20 mouse cellular contexts compared by ENCODE assay signal in genomic region chr1:82527931-82528330, GRCm38 (mm10). TPM values are rescaled to one million over a fixed set of nuclear protein-coding genes. Genes with fewer than 3 reads are reported as not detected.
DNase-seq lines count a peak whose midpoint lies in the region; ATAC-seq and TF ChIP-seq lines count a peak whose summit lies in the region.
"Had no signal": no experiment of that assay in that cellular context is flagged by ENCODE, and none has a peak within 500 bp of the region (broad histone marks: within the 10 kb centered on the region; RNA-seq: fewer than 3 reads in every experiment).

No protein-coding gene starts in this region.

- TF ChIP-seq CTCF in forebrain, postnatal 0 days (IDR thresholded peaks at IDR 0.05; ENCODE audit: low read depth): no peak

- H3K27ac ChIP-seq in forebrain, embryonic 14.5 days (ENCODE audit: low read depth, low read length): no peak overlapping the region
- H3K27ac ChIP-seq in forebrain, postnatal 0 days (ENCODE audit: low read depth, low read length): no peak overlapping the region
- H3K27ac ChIP-seq in hindbrain, embryonic 14.5 days: no peak overlapping the region
- no peak overlapping the region for H3K27ac ChIP-seq in hindbrain, embryonic 10.5 days
- no peak overlapping the region for H3K27ac ChIP-seq in midbrain, embryonic 15.5 days
- H3K27ac ChIP-seq in midbrain, embryonic 11.5 days (ENCODE audit: low read depth, low read length): no peak overlapping the region
- H3K27ac ChIP-seq in neural tube, embryonic 15.5 days (replicated peaks): no peak overlapping the region
- H3K27ac ChIP-seq: embryonic facial prominence, embryonic 10.5 days; heart, embryonic 10.5 days; hindbrain, embryonic 13.5 days; intestine, embryonic 15.5 days had no signal

- no peak overlapping the region for H3K9ac ChIP-seq in forebrain, embryonic 14.5 days (ENCODE audit: low read length)
- H3K9ac ChIP-seq in forebrain, postnatal 0 days: no peak overlapping the region
- H3K9ac ChIP-seq in hindbrain, embryonic 14.5 days: no peak overlapping the region
- H3K9ac ChIP-seq in midbrain, embryonic 15.5 days: no peak overlapping the region
- H3K9ac ChIP-seq in midbrain, embryonic 11.5 days (ENCODE audit: low read length): no peak overlapping the region
- H3K9ac ChIP-seq in neural tube, embryonic 15.5 days (replicated peaks): no peak overlapping the region
- H3K9ac ChIP-seq: hindbrain, embryonic 13.5 days; intestine, embryonic 15.5 days had no signal

- H3K9me3 ChIP-seq in forebrain, embryonic 14.5 days (replicated peaks; ENCODE audit: control insufficient read depth, low read length): no peaks in the 10 kb centered on the region
- no peaks in the 10 kb centered on the region for H3K9me3 ChIP-seq in forebrain, postnatal 0 days (ENCODE audit: low read length)
- H3K9me3 ChIP-seq in hindbrain, embryonic 14.5 days (ENCODE audit: control insufficient read depth, low read length): no peaks in the 10 kb centered on the region
- H3K9me3 ChIP-seq in hindbrain, embryonic 10.5 days: no peaks in the 10 kb centered on the region
- H3K9me3 ChIP-seq in midbrain, embryonic 15.5 days: no peaks in the 10 kb centered on the region
- no peaks in the 10 kb centered on the region for H3K9me3 ChIP-seq in midbrain, embryonic 11.5 days (ENCODE audit: control insufficient read depth, low read length)
- no peaks in the 10 kb centered on the region for H3K9me3 ChIP-seq in neural tube, embryonic 15.5 days (replicated peaks)
- H3K9me3 ChIP-seq: embryonic facial prominence, embryonic 10.5 days; heart, embryonic 10.5 days; hindbrain, embryonic 13.5 days; intestine, embryonic 15.5 days had no signal

- ATAC-seq in forebrain, embryonic 14.5 days: 0 out of 2 replicates have a peak, but pooled peaks have one; percentile 20
- ATAC-seq in forebrain, postnatal 0 days: no peak
- ATAC-seq in hindbrain, embryonic 14.5 days (ENCODE audit: low FRiP score): 0 out of 2 replicates have a peak, but pooled peaks have one; percentile 21
- ATAC-seq in midbrain, embryonic 15.5 days (replicated peaks): peak; percentile 17; the same call in 1 of the 2 replicates
- ATAC-seq in midbrain, embryonic 11.5 days (ENCODE audit: low FRiP score): no peak
- ATAC-seq in neural tube, embryonic 15.5 days (ENCODE audit: low FRiP score): no peak
- ATAC-seq: intestine, embryonic 15.5 days had no signal

- H3K4me1 ChIP-seq in forebrain, embryonic 14.5 days (ENCODE audit: control insufficient read depth, insufficient read depth, low read length): no peaks in the 10 kb centered on the region
- H3K4me1 ChIP-seq in forebrain, postnatal 0 days (ENCODE audit: insufficient read depth): no peaks in the 10 kb centered on the region
- H3K4me1 ChIP-seq in hindbrain, embryonic 14.5 days (replicated peaks; ENCODE audit: control insufficient read depth, insufficient read depth, low read length): no peaks in the 10 kb centered on the region
- no peaks in the 10 kb centered on the region for H3K4me1 ChIP-seq in hindbrain, embryonic 10.5 days (replicated peaks)
- peaks cover 10% of the 10 kb centered on the region for H3K4me1 ChIP-seq in midbrain, embryonic 15.5 days
- H3K4me1 ChIP-seq in midbrain, embryonic 11.5 days (ENCODE audit: control insufficient read depth, insufficient read depth, low read length): no peaks in the 10 kb centered on the region
- H3K4me1 ChIP-seq in neural tube, embryonic 15.5 days: no peaks in the 10 kb centered on the region
- H3K4me1 ChIP-seq: embryonic facial prominence, embryonic 10.5 days; heart, embryonic 10.5 days; intestine, embryonic 15.5 days had no signal

- no peaks in the 10 kb centered on the region for H3K36me3 ChIP-seq in forebrain, embryonic 14.5 days (ENCODE audit: control insufficient read depth, insufficient read depth, low read length)
- H3K36me3 ChIP-seq in forebrain, postnatal 0 days (ENCODE audit: insufficient read depth): no peaks in the 10 kb centered on the region
- no peaks in the 10 kb centered on the region for H3K36me3 ChIP-seq in hindbrain, embryonic 14.5 days (replicated peaks; ENCODE audit: control insufficient read depth, insufficient read depth)
- H3K36me3 ChIP-seq in hindbrain, embryonic 10.5 days: no peaks in the 10 kb centered on the region
- no peaks in the 10 kb centered on the region for H3K36me3 ChIP-seq in midbrain, embryonic 15.5 days (replicated peaks)
- H3K36me3 ChIP-seq in midbrain, embryonic 11.5 days (ENCODE audit: control insufficient read depth, insufficient read depth, low read length): no peaks in the 10 kb centered on the region
- no peaks in the 10 kb centered on the region for H3K36me3 ChIP-seq in neural tube, embryonic 15.5 days
- H3K36me3 ChIP-seq: embryonic facial prominence, embryonic 10.5 days; heart, embryonic 10.5 days; hindbrain, embryonic 13.5 days; intestine, embryonic 15.5 days had no signal

- H3K4me3 ChIP-seq in forebrain, embryonic 14.5 days (ENCODE audit: low read depth, low read length): no peak overlapping the region
- no peak overlapping the region for H3K4me3 ChIP-seq in forebrain, postnatal 0 days (ENCODE audit: low read depth, low read length)
- no peak overlapping the region for H3K4me3 ChIP-seq in hindbrain, embryonic 14.5 days (replicated peaks; ENCODE audit: low read length)
- no peak overlapping the region for H3K4me3 ChIP-seq in hindbrain, embryonic 10.5 days
- H3K4me3 ChIP-seq in midbrain, embryonic 15.5 days: no peak overlapping the region
- H3K4me3 ChIP-seq in midbrain, embryonic 11.5 days (ENCODE audit: low read depth, low read length): no peak overlapping the region
- no peak overlapping the region for H3K4me3 ChIP-seq in neural tube, embryonic 15.5 days (replicated peaks)
- H3K4me3 ChIP-seq: embryonic facial prominence, embryonic 10.5 days; heart, embryonic 10.5 days; hindbrain, embryonic 13.5 days; intestine, embryonic 15.5 days had no signal

- H3K4me2 ChIP-seq in forebrain, embryonic 14.5 days (ENCODE audit: low read length): no peak overlapping the region
- no peak overlapping the region for H3K4me2 ChIP-seq in forebrain, postnatal 0 days (ENCODE audit: low read depth)
- no peak overlapping the region for H3K4me2 ChIP-seq in hindbrain, embryonic 14.5 days (replicated peaks)
- no peak overlapping the region for H3K4me2 ChIP-seq in midbrain, embryonic 15.5 days
- H3K4me2 ChIP-seq in midbrain, embryonic 11.5 days: no peak overlapping the region
- H3K4me2 ChIP-seq in neural tube, embryonic 15.5 days: no peak overlapping the region
- H3K4me2 ChIP-seq: hindbrain, embryonic 13.5 days; intestine, embryonic 15.5 days had no signal

- no peak for DNase-seq in forebrain, embryonic 14.5 days (ENCODE audit: low spot score)
- no peak for DNase-seq in forebrain, postnatal 0 days
- no peak for DNase-seq in hindbrain, embryonic 14.5 days (ENCODE audit: low spot score)
- DNase-seq in hindbrain, embryonic 10.5 days (ENCODE audit: low spot score): no peak
- DNase-seq in midbrain, embryonic 11.5 days (ENCODE audit: low spot score, missing footprints): no peak
- peak; percentile 1 for DNase-seq in telencephalon, adult 2 months (ENCODE audit: low read depth, low spot score)
- DNase-seq: adrenal gland, postnatal 10 days; cerebellum, adult 18-20 months; cerebellum, postnatal 10 days; gastrocnemius, postnatal 10 days; heart, adult 18-20 months; heart, postnatal 10 days; heart, postnatal 4 days had no signal

- 54% methylated on average over 4 of the region's 4 CpGs for WGBS in forebrain, embryonic 14.5 days
- WGBS in forebrain, postnatal 0 days: 49% methylated on average over 4 of the region's 4 CpGs
- 67% methylated on average over 4 of the region's 4 CpGs for WGBS in hindbrain, embryonic 14.5 days
- 85% methylated on average over 4 of the region's 4 CpGs for WGBS in hindbrain, embryonic 10.5 days
- WGBS in midbrain, embryonic 15.5 days: 57% methylated on average over 4 of the region's 4 CpGs
- 86% methylated on average over 4 of the region's 4 CpGs for WGBS in midbrain, embryonic 11.5 days
- WGBS in neural tube, embryonic 15.5 days: 64% methylated on average over 4 of the region's 4 CpGs

- no peaks in the 10 kb centered on the region for H3K27me3 ChIP-seq in forebrain, embryonic 14.5 days (replicated peaks; ENCODE audit: control insufficient read depth, insufficient read depth, low read length)
- H3K27me3 ChIP-seq in forebrain, postnatal 0 days (ENCODE audit: insufficient read depth, low read length): no peaks in the 10 kb centered on the region
- H3K27me3 ChIP-seq in hindbrain, embryonic 14.5 days (ENCODE audit: control insufficient read depth, insufficient read depth, low read length): no peaks in the 10 kb centered on the region
- no peaks in the 10 kb centered on the region for H3K27me3 ChIP-seq in hindbrain, embryonic 10.5 days (ENCODE audit: insufficient read depth, poor library complexity, severe bottlenecking)
- H3K27me3 ChIP-seq in midbrain, embryonic 15.5 days (replicated peaks): no peaks in the 10 kb centered on the region
- H3K27me3 ChIP-seq in midbrain, embryonic 11.5 days (ENCODE audit: control insufficient read depth, insufficient read depth, low read length): no peaks in the 10 kb centered on the region
- no peaks in the 10 kb centered on the region for H3K27me3 ChIP-seq in neural tube, embryonic 15.5 days (replicated peaks)
- H3K27me3 ChIP-seq: hindbrain, embryonic 13.5 days; intestine, embryonic 15.5 days had no signal

RNA-seq across cellular contexts. Expression of gene Col4a4, which starts 58.7 kb away (rescaled TPM):
- polyA plus RNA-seq in forebrain, embryonic 14.5 days (2014; fragmentation: Nextera tagmentation; extraction: Ambion mirVana): 0.21 and 0.24 TPM in 2 replicates
- total RNA-seq in forebrain, postnatal 0 days (2014; rRNA removed): 0.29 and 0.38 TPM in 2 replicates
- 0.14 and 0.22 TPM in 2 replicates for polyA plus RNA-seq in forebrain, postnatal 0 days (2015; fragmentation: Nextera tagmentation; extraction: Ambion mirVana)
- polyA plus RNA-seq in hindbrain, embryonic 14.5 days (2014; fragmentation: Nextera tagmentation; extraction: Ambion mirVana): 0.25 TPM in 2 replicates
- polyA plus RNA-seq in hindbrain, embryonic 10.5 days (2016; fragmentation: Nextera tagmentation; extraction: Ambion mirVana): 0.05 and 0.18 TPM in 2 replicates
- 0.09 and 0.13 TPM in 2 replicates for polyA plus RNA-seq in midbrain, embryonic 15.5 days (2015; fragmentation: Nextera tagmentation; extraction: Ambion mirVana)
- 0.04 and 0.07 TPM in 2 replicates for polyA plus RNA-seq in midbrain, embryonic 11.5 days (2014; fragmentation: Nextera tagmentation; extraction: Ambion mirVana)
- polyA plus RNA-seq in neural tube, embryonic 15.5 days (2015; fragmentation: Nextera tagmentation; extraction: Ambion mirVana): 0.14 and 0.31 TPM in 2 replicates
- total RNA-seq: MEL had no signal

RNA-seq across cellular contexts. Expression of gene Col4a3, which starts 58.8 kb away (rescaled TPM):
- polyA plus RNA-seq in forebrain, embryonic 14.5 days (2014; fragmentation: Nextera tagmentation; extraction: Ambion mirVana): 0.16 and 0.23 TPM in 2 replicates
- 0.57 and 0.69 TPM in 2 replicates for total RNA-seq in forebrain, postnatal 0 days (2014; rRNA removed)
- 0.16 and 0.27 TPM in 2 replicates for polyA plus RNA-seq in forebrain, postnatal 0 days (2015; fragmentation: Nextera tagmentation; extraction: Ambion mirVana)
- polyA plus RNA-seq in hindbrain, embryonic 14.5 days (2014; fragmentation: Nextera tagmentation; extraction: Ambion mirVana): 0.33 and 0.48 TPM in 2 replicates
- polyA plus RNA-seq in hindbrain, embryonic 10.5 days (2016; fragmentation: Nextera tagmentation; extraction: Ambion mirVana): 0.10 and 0.18 TPM in 2 replicates
- polyA plus RNA-seq in midbrain, embryonic 15.5 days (2015; fragmentation: Nextera tagmentation; extraction: Ambion mirVana): 0.19 and 0.25 TPM in 2 replicates
- polyA plus RNA-seq in midbrain, embryonic 11.5 days (2014; fragmentation: Nextera tagmentation; extraction: Ambion mirVana): 0.10 and 0.11 TPM in 2 replicates
- 0.18 and 0.33 TPM in 2 replicates for polyA plus RNA-seq in neural tube, embryonic 15.5 days (2015; fragmentation: Nextera tagmentation; extraction: Ambion mirVana)

Comparison
In these comparisons a context has a peak if more than half of its experiments do, and no peak if none do; other contexts are left out.
1. ATAC-seq: peak in forebrain, embryonic 14.5 days (single experiment), hindbrain, embryonic 14.5 days (single experiment) and midbrain, embryonic 15.5 days (single experiment); none in forebrain, postnatal 0 days (single experiment), midbrain, embryonic 11.5 days (single experiment) and neural tube, embryonic 15.5 days (single experiment).